Mouse (Mus musculus) testis, adult 2 months (tissue): ENCODE data around the gene Serpine1.

Source experiments
- CTCF ChIP-seq: fragments of 200-500 bp; IDR thresholded peaks from 2 replicates; pipeline ENCODE4 v1.5.1; 2012; ENCODE audit warnings: low read depth, mild to moderate bottlenecking, inconsistent platforms, low read length, moderate library complexity; ENCODE audit not compliant: control insufficient read depth, insufficient read depth, insufficient replicate concordance
- POLR2A ChIP-seq: fragments of 200-500 bp; IDR thresholded peaks from 2 replicates; pipeline ENCODE4 v1.6.1; 2012; ENCODE audit warnings: low read depth, mild to moderate bottlenecking, inconsistent platforms, low read length, moderate library complexity; ENCODE audit not compliant: control insufficient read depth

GRCm38 (mm10) chr5:137109941-137110593, 38.0 kb upstream of the Serpine1 start:
- no peak for TF ChIP-seq CTCF
- TF ChIP-seq POLR2A = no peak
